Mouse (Mus musculus) embryo, embryonic 11 days (tissue): ENCODE results near the gene Cdc14b.
A peak's percentile ranks its signal among the peaks of the same experiment; 100 is the strongest.

Source experiments
- DNase-seq: peaks from one replicate; pipeline ENCODE4 v3.0.0-alpha.2; 2015

Gene Cdc14b

DNA sequence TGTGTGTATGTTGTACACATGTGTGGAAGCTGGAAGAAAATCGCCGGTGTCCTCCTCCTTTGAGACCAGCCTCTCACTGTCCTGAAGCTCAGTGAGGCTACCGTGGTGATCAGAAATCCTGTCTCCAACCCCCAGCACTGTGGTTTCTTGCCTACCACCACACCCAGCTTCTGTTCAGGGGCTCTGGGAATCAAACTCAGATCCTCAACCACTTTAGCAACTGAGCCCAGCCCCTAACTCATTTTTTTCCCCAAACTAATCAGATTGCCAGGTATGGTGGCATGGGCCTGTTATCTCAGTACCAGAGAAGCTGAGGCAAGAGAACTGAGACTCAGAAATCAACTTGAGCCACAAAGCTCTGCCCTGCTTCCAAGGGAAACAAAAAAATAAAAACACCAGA is 39.3 kb downstream of the Cdc14b start:
- no peak for DNase-seq

DNA sequence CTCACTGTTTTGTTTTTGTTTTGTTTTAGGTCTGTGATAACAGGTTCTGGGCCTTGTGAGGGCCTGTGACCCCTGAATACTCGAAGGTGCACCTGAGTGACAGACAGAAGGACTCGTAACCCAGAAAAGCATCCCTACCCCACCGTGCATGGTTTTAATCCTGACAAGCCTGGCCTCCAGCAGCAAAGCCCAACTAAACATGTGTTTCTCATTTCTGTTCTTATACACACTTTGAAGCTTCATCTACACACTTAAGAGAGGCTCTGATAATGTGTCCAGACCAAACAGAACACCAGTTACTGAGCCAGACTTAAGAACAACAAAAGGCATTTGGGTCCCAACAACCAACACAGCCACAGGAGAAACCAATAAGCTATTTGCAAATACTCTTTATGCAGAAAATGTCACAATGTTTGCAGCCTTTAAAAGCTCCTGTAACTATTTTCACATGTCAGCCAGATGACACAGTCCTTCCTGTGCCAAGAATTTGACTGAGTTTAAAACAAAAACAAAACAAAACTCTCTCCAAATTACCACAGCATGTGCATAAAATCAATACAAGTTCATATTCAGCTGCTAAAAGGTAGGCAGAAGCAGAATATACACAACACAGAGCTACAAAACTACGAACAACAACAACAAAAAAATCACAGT is 39.9 kb downstream of the Cdc14b start:
- peak; percentile 54 for DNase-seq

DNA sequence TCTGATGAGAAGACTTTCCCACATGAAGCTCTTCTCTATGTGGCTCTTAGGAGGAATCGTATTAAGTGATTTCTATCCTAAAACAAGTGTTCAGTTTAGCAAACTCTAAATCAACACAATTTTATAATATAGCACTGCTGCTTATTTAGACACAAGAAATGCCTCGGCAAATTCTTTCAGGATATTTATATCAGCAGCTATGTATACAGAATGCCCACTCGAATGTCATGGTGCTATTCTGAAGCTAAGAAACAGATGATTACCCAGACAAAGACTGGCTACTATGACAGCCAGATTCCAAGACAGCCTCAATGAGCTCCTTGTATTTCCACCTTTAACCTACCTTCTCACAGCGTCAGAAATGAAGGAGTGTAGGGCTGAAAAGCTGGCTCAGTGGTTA is 42.0 kb downstream of the Cdc14b start:
- no peak for DNase-seq

DNA sequence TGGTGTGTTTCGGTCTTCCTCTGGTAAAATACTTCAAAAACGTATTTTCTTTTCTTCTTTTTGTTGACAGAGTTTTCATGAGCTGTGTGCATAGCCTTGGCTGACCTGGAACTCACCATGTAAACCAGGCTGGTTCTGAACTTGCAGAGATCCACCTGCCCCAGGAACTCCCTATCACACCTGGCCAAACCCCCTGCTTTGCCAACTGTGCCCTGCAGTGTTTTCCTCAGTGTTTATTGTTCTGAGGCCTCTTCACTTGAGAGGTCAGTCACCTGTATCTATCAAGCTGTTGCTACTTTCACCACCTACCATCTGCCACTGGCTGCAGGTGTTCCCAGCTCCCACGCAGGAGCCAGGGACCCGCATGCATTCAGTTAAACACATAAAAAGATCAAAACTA is 48.4 kb downstream of the Cdc14b start:
- no peak for DNase-seq

DNA sequence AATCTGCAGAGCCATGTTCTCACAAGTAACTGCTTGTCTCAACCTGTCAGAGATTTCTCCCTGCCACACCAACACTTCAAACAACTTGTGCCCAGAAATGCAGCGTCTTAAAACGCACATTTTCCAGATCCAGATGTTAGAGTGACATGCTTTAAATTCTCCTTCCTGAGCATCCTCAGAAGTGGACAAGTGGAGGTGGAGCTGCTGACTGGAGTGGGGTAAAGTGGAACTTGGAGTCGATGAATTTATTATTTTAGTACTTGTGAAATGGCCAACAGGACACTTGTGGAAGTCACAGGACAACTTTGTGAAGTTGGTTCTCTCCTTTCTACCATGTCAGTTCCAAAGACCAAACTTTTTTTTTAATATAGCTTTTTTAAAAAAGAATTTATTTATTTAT is 49.4 kb downstream of the Cdc14b start:
- no peak for DNase-seq

DNA sequence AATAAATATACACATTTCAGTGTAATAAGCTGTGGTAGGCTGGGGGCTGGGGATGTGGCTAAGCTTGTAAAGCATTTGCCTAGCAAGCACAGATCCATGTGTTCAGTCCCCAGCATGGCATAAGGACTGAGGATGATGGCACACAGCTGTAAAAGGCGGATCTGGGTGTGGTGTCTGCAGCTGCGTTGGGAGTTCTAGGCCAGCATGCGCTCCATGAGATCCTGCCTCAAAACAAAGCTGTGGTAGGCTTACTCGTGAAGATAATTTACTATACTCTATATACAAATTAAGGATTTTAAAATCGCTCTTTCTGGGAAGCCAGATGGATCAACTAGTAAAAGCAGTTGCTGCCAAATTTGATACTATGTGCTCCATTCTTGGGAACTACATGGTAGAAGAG is 60.2 kb downstream of the Cdc14b start:
- DNase-seq, result no peak

DNA sequence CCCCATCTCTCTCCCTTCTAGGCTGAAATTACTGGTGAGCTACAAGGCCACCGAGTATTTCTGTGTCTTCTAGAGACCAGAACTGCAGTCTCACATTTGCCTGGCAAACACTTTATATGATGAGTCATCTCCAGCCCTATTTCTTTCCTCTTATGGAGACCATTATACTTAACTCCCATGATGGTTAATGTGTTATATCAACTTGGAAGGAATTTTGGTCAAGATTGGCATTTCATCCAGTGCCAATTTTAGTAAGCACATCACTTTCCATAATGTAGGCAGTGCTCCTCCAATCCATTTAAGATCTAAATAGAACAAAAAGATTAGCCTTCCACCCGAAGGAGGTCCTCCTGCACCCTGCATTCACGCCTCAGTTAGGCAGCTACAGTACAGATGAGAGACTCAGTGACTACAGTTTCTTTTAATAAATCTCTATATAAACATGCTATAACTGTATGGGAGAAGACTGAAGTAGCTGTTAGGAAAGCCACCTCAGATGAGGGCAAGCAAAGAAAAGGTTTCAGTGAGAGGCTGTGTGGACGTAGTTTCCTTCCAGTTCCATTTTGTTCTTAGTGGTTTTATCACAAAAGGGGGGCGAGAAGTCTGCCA is 63.0 kb downstream of the Cdc14b start:
- no peak for DNase-seq

DNA sequence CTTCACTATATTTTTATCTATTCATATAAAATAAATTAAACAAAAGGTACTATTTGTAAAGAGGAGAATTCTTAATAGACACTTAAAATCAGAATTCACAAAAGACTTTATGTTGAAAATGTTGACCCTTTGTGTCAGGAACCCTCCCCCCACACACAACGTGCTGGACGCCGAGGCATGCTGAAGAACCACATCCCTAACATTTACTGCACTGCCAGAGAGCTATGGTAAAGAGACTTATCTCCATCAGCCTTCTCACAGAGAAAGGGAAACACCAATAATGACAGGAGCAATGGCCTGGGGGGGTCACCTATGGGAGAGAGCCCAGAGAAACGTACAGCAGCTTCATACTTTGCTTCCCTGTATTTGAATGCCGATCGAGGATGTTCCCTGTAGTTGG is 66.9 kb downstream of the Cdc14b start:
- no peak for DNase-seq

DNA sequence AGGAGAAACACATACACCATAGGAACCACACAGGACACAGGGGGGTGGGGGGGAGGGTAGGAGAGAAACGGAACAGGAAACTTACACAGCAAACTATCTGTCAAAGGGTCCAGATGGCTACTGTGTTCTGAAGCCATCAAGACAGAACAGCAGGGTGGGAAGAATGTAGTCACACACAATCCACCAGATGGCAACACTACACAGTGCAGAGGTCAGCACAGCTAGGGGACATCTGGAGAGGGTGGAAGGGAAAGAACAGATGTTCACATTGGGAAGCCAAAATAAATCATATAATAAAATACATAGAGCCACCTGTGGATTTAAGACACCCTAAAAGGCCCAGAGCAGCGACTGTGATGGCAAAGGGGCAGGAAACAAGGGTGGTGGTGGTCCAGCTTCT is 69.9 kb downstream of the Cdc14b start:
- peak; percentile 68 for DNase-seq

DNA sequence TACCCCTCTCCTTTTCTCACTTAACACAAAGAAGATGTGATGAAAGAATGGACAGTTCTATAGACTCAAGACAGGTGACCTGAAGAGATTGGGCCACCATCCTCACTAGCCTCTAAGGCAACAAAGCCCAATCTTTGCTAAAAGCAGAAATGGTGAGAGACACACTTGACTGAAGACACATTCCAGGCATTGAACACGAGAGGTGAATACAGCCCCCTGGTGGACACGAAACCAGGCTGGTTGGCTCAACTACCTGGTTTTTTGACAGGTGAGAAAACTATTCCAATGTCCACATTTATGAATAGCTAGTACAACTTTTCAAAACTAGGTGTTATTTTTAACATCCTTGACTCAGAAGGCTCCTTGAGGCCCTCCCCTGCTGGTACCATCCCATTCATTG is 70.4 kb downstream of the Cdc14b start:
- peak; percentile 31 for DNase-seq

DNA sequence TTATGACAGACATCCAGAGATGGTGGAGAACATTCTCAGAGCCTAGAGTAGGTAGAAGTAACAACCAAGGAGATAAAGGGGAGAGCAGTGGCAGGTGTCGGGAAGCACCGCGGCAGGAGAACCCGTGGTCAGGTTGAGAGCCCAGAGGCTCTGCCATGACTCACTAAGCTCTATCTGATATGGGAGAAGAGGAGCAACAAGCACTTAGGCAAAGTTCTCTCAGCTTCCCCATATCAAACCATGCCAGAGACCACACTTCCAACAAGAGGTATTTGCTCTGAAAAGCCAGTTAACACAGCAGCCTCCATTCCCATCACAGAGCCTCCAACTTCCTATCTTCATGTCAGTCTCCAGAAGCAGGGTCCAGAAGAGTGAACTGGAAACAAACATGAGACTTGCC is 74.2 kb downstream of the Cdc14b start:
- no peak for DNase-seq

DNA sequence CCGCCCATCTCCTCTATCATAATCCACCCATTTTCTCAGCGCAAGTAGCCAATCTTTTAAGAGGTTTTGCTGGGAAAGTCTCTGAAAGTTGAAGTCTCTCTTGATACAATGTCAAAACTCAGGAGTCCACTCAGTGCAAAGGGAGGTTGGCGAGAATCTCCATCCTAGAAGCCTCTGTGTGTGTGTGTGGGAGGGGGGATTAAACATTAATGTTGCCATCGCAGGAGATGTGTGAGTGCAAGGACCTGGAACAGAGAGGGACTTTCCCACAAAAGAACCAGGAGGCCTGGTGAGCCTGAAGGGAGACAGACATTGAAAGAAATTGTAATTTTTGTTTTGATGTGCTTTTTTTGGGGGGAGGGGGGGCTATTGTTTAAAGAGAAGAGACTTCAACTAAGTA is 76.8 kb downstream of the Cdc14b start:
- DNase-seq, result no peak

DNA sequence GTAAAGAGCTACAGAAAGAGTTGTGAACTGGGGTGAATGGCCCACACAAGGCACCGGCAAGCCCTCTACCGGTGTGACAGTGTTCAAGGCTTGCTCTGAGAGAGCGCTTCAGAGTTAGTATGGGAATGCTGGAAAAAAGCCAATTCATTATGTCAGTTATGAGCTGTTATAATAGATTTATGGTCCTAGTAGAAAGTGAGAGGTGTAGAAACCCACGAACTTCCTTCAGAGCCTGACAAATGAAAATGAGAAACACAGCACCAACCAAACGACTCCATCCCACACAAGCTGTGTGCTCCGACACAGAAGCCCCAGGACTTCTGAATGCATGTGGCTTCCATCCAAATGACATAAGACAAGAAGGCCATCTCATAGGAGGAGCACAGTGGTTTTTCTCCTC is 77.2 kb downstream of the Cdc14b start:
- DNase-seq, result no peak

DNA sequence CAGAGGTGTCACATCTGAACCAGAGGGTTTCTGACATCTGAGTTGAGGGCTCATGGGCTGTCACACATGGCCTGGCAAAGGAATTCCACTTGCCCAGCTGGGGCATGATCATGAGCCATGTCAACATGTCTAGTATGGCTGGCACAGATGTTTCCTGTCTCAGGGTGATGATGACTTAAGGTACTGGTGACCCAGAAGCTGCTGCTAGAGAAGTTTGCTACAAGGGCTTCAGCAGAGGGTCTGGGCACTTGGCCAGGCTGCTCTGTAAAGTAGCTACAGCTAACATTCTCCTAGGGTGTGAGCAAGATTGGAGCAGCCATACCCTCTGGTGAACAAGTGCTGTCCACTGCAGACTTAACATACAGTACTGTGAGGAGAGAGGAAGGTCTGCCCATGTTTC is 88.0 kb downstream of the Cdc14b start:
- DNase-seq, result no peak

DNA sequence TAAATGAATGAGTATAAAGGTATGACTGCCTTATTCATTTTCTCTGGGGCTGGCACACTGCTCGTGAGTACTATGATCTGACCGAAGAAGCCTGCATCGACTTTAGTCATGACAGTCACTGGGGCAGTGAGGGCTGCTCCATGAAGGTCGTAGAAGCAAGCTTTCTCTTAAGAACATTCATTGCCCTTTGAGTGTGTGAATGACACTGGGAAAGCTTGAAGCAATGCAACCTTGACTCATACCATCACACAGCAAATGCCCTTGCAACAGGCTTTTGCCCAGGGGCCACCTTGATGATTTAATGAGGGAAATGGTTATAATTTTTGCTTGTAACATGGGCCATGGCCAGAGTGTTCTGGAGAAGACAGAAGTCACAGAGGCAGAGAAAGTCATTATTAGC is 88.6 kb downstream of the Cdc14b start:
- no peak for DNase-seq

DNA sequence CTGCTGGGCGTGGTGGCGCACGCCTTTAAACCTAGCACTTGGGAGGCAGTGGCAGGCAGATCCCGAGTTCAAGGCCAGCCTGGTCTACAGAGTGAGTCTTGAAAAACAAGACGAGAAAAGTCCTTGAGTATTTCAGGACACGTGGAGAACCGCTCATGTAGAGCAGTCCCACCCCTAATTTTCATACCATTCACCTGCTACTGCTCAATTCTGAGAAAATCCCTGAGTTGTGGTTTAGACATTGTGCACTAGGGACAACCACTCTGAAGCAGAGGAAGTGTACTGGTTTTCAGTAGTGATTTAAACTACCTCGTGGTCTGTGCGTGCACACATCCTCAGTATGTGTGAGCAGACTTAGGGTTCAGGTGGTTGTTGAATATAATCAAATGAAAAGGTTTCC is 89.5 kb downstream of the Cdc14b start:
- DNase-seq, result no peak

DNA sequence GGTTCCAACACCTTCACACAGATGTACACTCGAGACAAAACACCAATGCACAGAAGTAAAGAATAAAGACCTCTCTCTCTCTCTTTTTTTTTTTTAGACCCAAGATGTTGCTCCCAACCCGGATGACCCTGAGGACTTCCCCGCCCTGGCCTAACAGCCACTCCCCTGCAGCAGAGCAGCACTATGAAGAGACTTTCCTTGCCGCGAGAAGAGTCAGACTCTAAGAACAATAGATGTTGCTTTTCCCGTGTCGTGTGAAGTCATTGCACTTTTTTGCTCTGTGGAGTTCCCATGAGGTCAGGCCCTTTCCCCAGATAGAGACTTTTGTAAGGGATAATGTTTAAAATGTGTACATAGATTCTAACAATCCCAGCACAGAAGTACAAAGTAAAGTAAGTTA is 89.9 kb downstream of the Cdc14b start:
- DNase-seq, result no peak

DNA sequence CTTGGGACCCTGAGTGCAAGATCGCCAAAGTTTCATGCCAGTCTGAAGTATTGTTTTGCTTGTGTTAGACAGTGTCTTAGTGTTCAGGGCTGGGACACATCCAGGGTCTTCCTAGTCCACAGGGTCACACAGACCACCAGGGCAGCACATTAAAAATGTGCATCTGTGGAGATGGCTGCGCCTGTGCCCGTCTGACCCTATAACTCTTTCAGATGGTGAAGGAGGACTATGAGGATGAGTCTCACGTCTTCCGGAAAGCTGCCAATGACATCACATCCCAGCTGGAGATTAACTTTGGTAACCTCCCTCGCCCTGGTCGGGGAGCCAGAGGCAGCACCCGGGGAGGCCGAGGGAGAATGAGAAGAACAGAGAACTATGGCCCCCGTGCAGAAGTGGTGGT is 90.7 kb downstream of the Cdc14b start:
- no peak for DNase-seq

DNA sequence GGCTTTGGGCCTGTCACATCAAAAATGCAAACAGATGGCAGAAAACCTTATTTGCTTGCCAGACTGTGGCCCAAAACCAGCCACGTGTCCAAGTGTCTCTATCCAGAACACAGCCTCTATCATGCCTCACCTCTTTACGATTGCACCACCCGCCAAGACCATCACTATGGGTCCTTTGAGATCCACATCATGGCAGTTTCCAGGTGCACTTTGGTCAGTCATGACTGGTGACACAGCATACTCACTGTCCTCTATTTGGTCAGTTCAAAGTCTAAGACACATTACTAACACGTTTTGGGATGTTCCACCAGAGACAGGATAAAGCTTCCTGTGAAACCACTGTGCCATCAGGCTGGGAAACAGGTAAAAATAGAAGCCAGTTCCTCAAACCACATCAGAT is 91.5 kb downstream of the Cdc14b start:
- no peak for DNase-seq

DNA sequence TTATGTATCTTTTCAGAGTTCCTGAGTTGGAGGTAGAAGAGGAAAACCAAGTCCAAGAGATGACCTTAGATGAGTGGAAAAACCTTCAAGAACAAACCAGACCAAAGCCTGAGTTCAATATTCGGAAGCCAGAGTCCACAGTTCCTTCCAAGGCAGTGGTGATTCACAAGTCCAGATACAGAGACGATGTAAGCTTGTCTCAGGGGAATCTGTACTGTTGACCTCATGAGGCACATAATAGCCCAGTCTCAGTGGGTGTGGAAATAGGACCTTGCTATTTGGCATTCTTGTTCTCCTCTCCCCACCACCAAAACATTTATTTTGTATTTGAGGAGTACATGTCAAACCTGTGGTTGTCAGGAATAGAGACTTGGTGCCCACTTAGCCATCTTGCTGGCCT is 93.0 kb downstream of the Cdc14b start:
- no peak for DNase-seq

DNA sequence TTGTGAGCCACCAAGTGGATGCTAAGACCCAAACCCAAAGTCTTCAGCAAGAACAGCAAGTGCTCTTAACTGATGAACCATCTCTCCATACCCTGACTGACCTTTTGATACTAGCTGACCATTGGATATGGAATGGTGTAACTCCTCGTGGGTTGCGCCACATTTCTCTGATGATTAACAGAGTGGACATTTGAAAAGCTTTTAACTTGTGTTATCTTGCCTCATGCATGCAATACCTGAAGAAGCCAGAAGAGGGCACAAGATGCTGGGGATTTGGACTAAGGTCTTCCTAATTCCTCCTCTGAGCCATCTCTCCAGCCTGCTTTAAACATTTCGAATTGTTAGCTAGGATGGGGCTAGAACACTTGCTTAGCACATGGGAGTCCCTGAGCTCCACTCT is 94.2 kb downstream of the Cdc14b start:
- peak; percentile 40 for DNase-seq

DNA sequence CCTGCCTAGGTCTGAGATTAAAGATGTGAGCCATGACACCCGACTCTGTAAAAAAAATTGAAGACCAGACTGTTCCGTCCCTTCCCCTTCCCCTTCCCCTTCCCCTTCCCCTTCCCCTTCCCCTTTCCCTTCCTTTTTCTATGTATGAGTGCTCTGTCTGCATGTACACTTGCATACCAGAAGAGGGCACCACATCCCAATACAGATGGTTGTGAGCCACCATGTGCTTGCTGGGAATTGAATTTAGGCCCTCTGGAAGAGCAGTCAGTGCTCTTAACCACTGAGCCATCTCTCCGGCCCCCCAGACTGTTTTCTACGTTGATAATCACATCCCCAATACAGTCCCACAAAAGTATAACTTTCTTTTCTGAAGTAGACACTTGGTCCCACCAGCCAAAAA is 94.8 kb downstream of the Cdc14b start:
- DNase-seq, result no peak

DNA sequence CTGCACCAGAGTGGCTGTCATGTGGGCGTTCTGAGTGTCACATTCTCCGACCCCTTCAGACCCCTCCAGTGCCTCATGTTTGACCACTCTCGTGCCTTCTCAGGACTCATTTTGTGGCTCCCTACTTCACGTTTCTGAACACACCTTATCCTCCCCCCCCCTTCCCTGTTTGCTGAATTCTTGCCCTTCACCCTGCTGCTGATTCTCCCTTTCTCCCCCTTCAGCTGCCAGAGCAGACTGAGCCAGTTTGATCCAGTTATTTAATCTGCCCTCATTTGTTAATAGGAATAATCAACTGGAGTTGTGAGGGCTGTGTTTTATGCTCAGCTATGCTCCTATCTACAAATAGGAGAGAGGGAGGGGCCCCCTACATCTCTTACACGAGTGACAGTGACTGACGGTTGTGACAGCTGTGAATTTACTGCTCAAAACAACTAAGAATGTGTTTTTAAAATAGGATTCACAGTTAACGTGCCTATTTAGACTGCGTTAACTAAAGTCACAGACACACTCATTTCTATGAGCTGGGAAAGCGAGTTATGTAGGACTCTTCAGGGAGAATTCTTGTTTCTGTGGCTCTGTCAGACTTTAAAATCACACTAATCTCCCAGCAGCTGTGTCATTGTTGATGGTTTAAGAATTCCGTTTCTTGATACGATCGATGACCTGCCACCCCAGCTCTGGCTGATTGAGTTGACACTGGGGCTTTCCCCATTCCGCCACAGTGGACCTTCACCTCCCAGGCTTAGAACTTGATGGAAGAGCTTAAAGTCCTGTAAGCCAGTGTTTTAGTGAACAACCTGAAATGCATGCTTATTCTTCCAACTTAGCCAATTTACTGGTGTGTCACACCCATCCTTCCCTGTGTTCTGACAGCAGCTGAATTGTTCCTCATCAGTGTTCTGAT is 96.1 kb downstream of the Cdc14b start:
- no peak for DNase-seq

DNA sequence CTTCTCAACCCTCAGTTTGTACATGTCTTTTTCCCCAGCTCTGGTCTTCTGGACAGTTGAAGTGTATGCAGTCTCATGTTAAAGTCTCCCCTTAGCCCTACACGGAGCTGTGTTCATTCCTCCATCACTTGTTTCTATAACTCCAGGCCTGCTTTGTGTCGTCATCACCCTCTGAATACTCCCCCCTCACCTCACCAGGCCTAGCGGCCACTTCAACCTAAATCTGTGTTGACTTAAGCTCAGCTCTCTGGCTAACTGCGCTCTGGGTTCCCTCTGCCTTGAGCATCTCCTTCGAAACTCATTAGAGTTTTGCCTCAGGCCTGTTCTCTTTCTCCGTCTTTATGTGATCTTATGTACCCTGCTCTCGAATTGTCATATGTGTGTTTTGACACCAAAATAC is 97.1 kb downstream of the Cdc14b start:
- no peak for DNase-seq
